Mouse (Mus musculus) midbrain, embryonic 15.5 days (tissue): Measurements from ENCODE around the gene Ppp3cb. TPM values are rescaled to one million over a fixed set of nuclear protein-coding genes. Genes with fewer than 3 reads are reported as not detected.

Experiments used
- ATAC-seq: fragments of 200-750 bp; cut with Nextera tagmentation; replicated peaks from 2 replicates; pipeline ENCODE4 v1.8.0; 2017; ENCODE audit warnings: moderate TSS enrichment
- H3K27ac ChIP-seq: fragments of 300-500 bp; sonication (generic); 2 replicates; pipeline ENCODE4 v1.5.1; 2015; ENCODE audit warnings: mild to moderate bottlenecking, inconsistent platforms
- H3K27me3 ChIP-seq: fragments of 300-500 bp; sonication (generic); replicated peaks from 2 replicates; pipeline ENCODE4 v1.6.1; 2015; ENCODE audit warnings: inconsistent platforms
- H3K36me3 ChIP-seq: fragments of 300-500 bp; sonication (generic); replicated peaks from 2 replicates; pipeline ENCODE4 v1.6.1; 2015; ENCODE audit warnings: inconsistent platforms
- H3K4me1 ChIP-seq: fragments of 300-500 bp; sonication (generic); 2 replicates; pipeline ENCODE4 v1.6.1; 2015; ENCODE audit warnings: inconsistent platforms
- H3K4me2 ChIP-seq: fragments of 300-500 bp; sonication (generic); 2 replicates; pipeline ENCODE4 v1.6.1; 2015; ENCODE audit warnings: inconsistent platforms, mild to moderate bottlenecking, moderate library complexity
- H3K4me3 ChIP-seq: fragments of 300-500 bp; sonication (generic); 2 replicates; pipeline ENCODE4 v1.5.1; 2015; ENCODE audit warnings: mild to moderate bottlenecking, inconsistent platforms
- H3K9ac ChIP-seq: fragments of 300-500 bp; sonication (generic); 2 replicates; pipeline ENCODE4 v1.6.1; 2015; ENCODE audit warnings: mild to moderate bottlenecking, inconsistent platforms
- H3K9me3 ChIP-seq: fragments of 300-500 bp; sonication (generic); 2 replicates; pipeline ENCODE4 v1.6.1; 2016; ENCODE audit warnings: inconsistent platforms
- WGBS: fragments of 180-500 bp; shearing (Covaris S2); methylation state at CpG from one replicate; pipeline ENCODE4 v1.1.7; 2015; ENCODE audit warnings: mixed read lengths; 5-methylcytosine and 5-hydroxymethylcytosine counted together
- polyA plus RNA-seq: library from polyadenylated mRNA; unstranded; fragments of >200 nt; fragmentation: Nextera tagmentation; extraction: Ambion mirVana; gene quantifications from 2 replicates; pipeline ENCODE4 v1.2.1, GENCODE M21; 2015

The Ppp3cb gene
- polyA plus RNA-seq, 1 experiment from 2014 or later = 95.9 TPM

GRCm38 (mm10) chr14:20544467-20545411 lies 1.6 kb downstream of the Ppp3cb start:
- Histone ChIP-seq H3K9me3 (no peaks in the 10 kb centered on the region), H3K27me3 (no peaks in the 10 kb centered on the region), H3K36me3 (peaks cover 6% of the 10 kb centered on the region; the same call in 1 of the 2 replicates), H3K27ac (no peak overlapping the region), H3K4me1 (peaks cover 24% of the 10 kb centered on the region), H3K4me2 (peak overlapping the region; percentile 56), H3K9ac (peak overlapping the region; percentile 22; the same call in 1 of the 2 replicates), H3K4me3 (peak overlapping the region; percentile 62)
- 81% methylated on average over 7 of the region's 7 CpGs for WGBS
- no peak for ATAC-seq

GRCm38 (mm10) chr14:20529643-20530042 lies 16.7 kb downstream of the Ppp3cb start:
- H3K9ac ChIP-seq = no peak overlapping the region

GRCm38 (mm10) chr14:20520179-20520578 lies 26.2 kb downstream of the Ppp3cb start:
- 96% methylated on average over 2 of the region's 2 CpGs for WGBS
- Histone ChIP-seq H3K27ac (no peak overlapping the region), H3K36me3 (peaks cover 18% of the 10 kb centered on the region; the same call in 1 of the 2 replicates), H3K9me3 (no peaks in the 10 kb centered on the region), H3K4me3 (no peak overlapping the region), H3K9ac (no peak overlapping the region), H3K4me1 (no peaks in the 10 kb centered on the region), H3K4me2 (no peak overlapping the region), H3K27me3 (no peaks in the 10 kb centered on the region)
- ATAC-seq = no peak

More at GRCm38 (mm10) chr14:20529643-20530042, 16.7 kb downstream of the Ppp3cb start:
- Histone ChIP-seq H3K27me3 (no peaks in the 10 kb centered on the region), H3K27ac (no peak overlapping the region), H3K4me2 (no peak overlapping the region), H3K36me3 (no peaks in the 10 kb centered on the region; the same call in 1 of the 2 replicates), H3K4me3 (no peak overlapping the region), H3K9me3 (no peaks in the 10 kb centered on the region), H3K4me1 (no peaks in the 10 kb centered on the region)
- no peak for ATAC-seq
- 95% methylated on average over 4 of the region's 4 CpGs for WGBS

GRCm38 (mm10) chr14:20508424-20508823 lies 37.9 kb downstream of the Ppp3cb start:
- no peak overlapping the region for H3K9ac ChIP-seq
- no peak overlapping the region for H3K4me3 ChIP-seq
- H3K27me3 ChIP-seq = no peaks in the 10 kb centered on the region
- no peaks in the 10 kb centered on the region for H3K4me1 ChIP-seq
- H3K36me3 ChIP-seq = peaks cover 10% of the 10 kb centered on the region
- no peak overlapping the region for H3K27ac ChIP-seq
- 68% methylated on average over 2 of the region's 2 CpGs for WGBS
- H3K9me3 ChIP-seq = no peaks in the 10 kb centered on the region
- ATAC-seq = no peak
- H3K4me2 ChIP-seq = no peak overlapping the region

- H3K4me3 ChIP-seq = no peak overlapping the region
- no peak overlapping the region for H3K9ac ChIP-seq
- H3K27ac ChIP-seq = no peak overlapping the region
- peaks cover 8% of the 10 kb centered on the region for H3K36me3 ChIP-seq
- no peaks in the 10 kb centered on the region for H3K4me1 ChIP-seq
- H3K9me3 ChIP-seq = no peaks in the 10 kb centered on the region
- ATAC-seq = no peak
- 97% methylated on average over 10 of the region's 10 CpGs for WGBS
- no peak overlapping the region for H3K4me2 ChIP-seq
- H3K27me3 ChIP-seq = no peaks in the 10 kb centered on the region
Observed at GRCm38 (mm10) chr14:20502966-20503365, 43.4 kb downstream of the Ppp3cb start.

- 93% methylated on average over 3 of the region's 3 CpGs for WGBS
- Histone ChIP-seq H3K4me1 (no peaks in the 10 kb centered on the region), H3K4me3 (no peak overlapping the region), H3K9ac (no peak overlapping the region), H3K36me3 (peaks cover 15% of the 10 kb centered on the region; the same call in 1 of the 2 replicates), H3K27me3 (no peaks in the 10 kb centered on the region), H3K27ac (no peak overlapping the region), H3K9me3 (no peaks in the 10 kb centered on the region), H3K4me2 (no peak overlapping the region)
- no peak for ATAC-seq
Observed at GRCm38 (mm10) chr14:20499982-20500381, 46.4 kb downstream of the Ppp3cb start.

GRCm38 (mm10) chr14:20496603-20497002 lies 49.8 kb downstream of the Ppp3cb start, which contains the start of gene Mss51:
TSS of gene Mss51 (minus strand) at chr14:20496901.
- 81% methylated on average over 2 of the region's 2 CpGs for WGBS

GRCm38 (mm10) chr14:20486031-20486430 lies 60.3 kb downstream of the Ppp3cb start:
- no peak overlapping the region for H3K4me3 ChIP-seq
- no peaks in the 10 kb centered on the region for H3K4me1 ChIP-seq
- H3K9me3 ChIP-seq = no peaks in the 10 kb centered on the region
- WGBS = 95% methylated on average over 5 of the region's 5 CpGs
- H3K27ac ChIP-seq = no peak overlapping the region
- 0 out of 2 replicates have a peak, but pooled peaks cover 7% of the 10 kb centered on the region for H3K36me3 ChIP-seq
- no peak overlapping the region for H3K4me2 ChIP-seq
- H3K27me3 ChIP-seq = no peaks in the 10 kb centered on the region
- no peak overlapping the region for H3K9ac ChIP-seq
- no peak for ATAC-seq

More at GRCm38 (mm10) chr14:20496603-20497002, 49.8 kb downstream of the Ppp3cb start, which contains the start of gene Mss51:
- ATAC-seq = no peak
- no peak within 1 kb of the TSS for H3K9ac ChIP-seq
- H3K9me3 ChIP-seq = no peaks in the 10 kb centered on the region
- H3K27ac ChIP-seq = no peak within 1 kb of the TSS
- no peaks in the 10 kb centered on the region for H3K4me1 ChIP-seq
- no peak within 1 kb of the TSS for H3K4me3 ChIP-seq
- H3K36me3 ChIP-seq = peaks cover 20% of the 10 kb centered on the region; the same call in 1 of the 2 replicates
- no peak within 1 kb of the TSS for H3K4me2 ChIP-seq
- no peaks in the 10 kb centered on the region for H3K27me3 ChIP-seq

GRCm38 (mm10) chr14:20482051-20482751 lies 64.2 kb downstream of the Ppp3cb start:
- 89% methylated on average over 7 of the region's 7 CpGs for WGBS
- no peak for ATAC-seq
- H3K27ac ChIP-seq = no peak overlapping the region

GRCm38 (mm10) chr14:20481211-20481610 lies 65.2 kb downstream of the Ppp3cb start:
- Histone ChIP-seq H3K9ac (no peak overlapping the region), H3K4me2 (no peak overlapping the region), H3K9me3 (no peaks in the 10 kb centered on the region), H3K36me3 (0 out of 2 replicates have a peak, but pooled peaks cover 5% of the 10 kb centered on the region), H3K4me1 (peaks cover 9% of the 10 kb centered on the region), H3K27me3 (no peaks in the 10 kb centered on the region), H3K27ac (no peak overlapping the region), H3K4me3 (no peak overlapping the region)
- no peak for ATAC-seq
- whole genome bisulfite sequencing = 29% methylated on average over 5 of the region's 5 CpGs

More at GRCm38 (mm10) chr14:20482051-20482751, 64.2 kb downstream of the Ppp3cb start:
- Histone ChIP-seq H3K4me3 (no peak overlapping the region), H3K27me3 (no peaks in the 10 kb centered on the region), H3K4me2 (no peak overlapping the region), H3K36me3 (0 out of 2 replicates have a peak, but pooled peaks cover 5% of the 10 kb centered on the region), H3K4me1 (peaks cover 9% of the 10 kb centered on the region), H3K9ac (no peak overlapping the region), H3K9me3 (no peaks in the 10 kb centered on the region)

GRCm38 (mm10) chr14:20480195-20480579 lies 66.2 kb downstream of the Ppp3cb start:
- WGBS = 52% methylated on average over 1 of the region's 1 CpGs
- 0 out of 2 replicates have a peak, but pooled peaks cover 5% of the 10 kb centered on the region for H3K36me3 ChIP-seq
- peak overlapping the region; percentile 57 for H3K4me3 ChIP-seq
- H3K27me3 ChIP-seq = no peaks in the 10 kb centered on the region
- no peaks in the 10 kb centered on the region for H3K9me3 ChIP-seq
- peaks cover 9% of the 10 kb centered on the region for H3K4me1 ChIP-seq
- H3K9ac ChIP-seq = peak overlapping the region; percentile 46; the same call in 1 of the 2 replicates
- H3K27ac ChIP-seq = no peak overlapping the region
- H3K4me2 ChIP-seq = peak overlapping the region; percentile 73
- ATAC-seq = no peak
